Mouse (Mus musculus): ENCODE measurements at regions not wholly inside any gene's neighbourhood (a gene's known extent, or its start where the extent isn't known, plus 50 kb on each side); places are given as distances from the start of the nearest gene placed in this dataset.

DNA sequence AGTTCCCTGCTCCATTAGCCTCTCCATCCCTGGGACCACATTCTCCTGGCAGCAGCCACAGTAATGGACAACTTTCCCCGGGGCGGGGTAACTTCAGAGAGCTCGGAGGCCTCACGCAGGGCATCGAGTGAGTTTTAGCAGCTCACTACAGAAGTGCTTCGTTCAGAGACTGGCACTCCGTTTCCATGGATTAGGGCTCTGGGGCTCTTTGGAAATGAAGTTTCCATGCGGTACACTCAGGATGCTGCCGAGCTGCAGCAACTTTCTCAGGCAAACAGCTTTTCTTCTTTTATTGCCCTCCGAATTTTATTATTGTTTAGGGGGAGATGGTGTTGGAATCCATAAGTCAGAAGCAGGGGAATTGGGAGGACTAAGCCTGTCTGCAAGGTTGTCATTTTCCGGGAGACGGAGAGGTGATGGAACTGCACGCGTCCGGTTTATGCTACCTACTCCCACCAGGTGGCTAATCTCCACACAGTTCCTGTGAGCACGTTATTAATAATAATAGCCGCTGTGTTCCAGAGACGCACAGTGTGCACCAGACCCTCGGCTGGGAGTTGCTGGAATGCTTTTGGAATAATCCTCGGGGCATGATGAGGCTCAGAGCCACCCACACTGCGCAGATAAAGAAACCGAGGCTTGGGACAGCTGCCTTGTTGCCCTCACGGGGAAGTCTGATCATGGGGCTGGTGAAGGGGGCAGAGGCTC, 460.4 kb upstream of the 3110018I06Rik start:
- DNase-seq (ENCODE audit: low spot score): no peak

DNA sequence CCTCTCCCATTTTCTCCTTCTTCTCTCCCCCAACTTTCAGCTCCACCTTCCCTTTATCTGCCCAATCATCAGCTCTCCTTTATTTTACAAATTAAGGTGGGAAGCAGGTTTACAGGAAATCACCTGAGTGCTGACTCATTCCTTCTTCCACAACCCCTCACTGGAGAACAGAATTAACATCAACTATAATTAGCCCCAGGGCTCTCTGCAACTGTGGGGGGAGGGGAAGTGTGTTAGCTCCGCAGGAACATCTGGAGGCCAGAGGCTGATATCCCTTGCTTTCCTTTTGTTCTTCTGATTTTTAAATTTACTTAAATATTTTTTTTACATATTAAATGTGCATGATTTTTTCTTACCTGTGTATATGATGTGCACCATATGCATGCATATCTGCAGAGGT, 459.4 kb upstream of the 3110018I06Rik start:
- DNase-seq (ENCODE audit: low spot score): no peak

GRCm38 (mm10) chr12:107036357-107036756, 452.1 kb upstream of the 3110018I06Rik start:
- no peak for DNase-seq (ENCODE audit: low spot score)

- DNase-seq (ENCODE audit: low spot score): no peak
These were observed 446.3 kb upstream of the 3110018I06Rik start for GRCm38 (mm10) chr12:107041927-107042652.

GRCm38 (mm10) chr12:107046496-107046895, 441.9 kb upstream of the 3110018I06Rik start:
- no peak for DNase-seq (ENCODE audit: low spot score)

DNA sequence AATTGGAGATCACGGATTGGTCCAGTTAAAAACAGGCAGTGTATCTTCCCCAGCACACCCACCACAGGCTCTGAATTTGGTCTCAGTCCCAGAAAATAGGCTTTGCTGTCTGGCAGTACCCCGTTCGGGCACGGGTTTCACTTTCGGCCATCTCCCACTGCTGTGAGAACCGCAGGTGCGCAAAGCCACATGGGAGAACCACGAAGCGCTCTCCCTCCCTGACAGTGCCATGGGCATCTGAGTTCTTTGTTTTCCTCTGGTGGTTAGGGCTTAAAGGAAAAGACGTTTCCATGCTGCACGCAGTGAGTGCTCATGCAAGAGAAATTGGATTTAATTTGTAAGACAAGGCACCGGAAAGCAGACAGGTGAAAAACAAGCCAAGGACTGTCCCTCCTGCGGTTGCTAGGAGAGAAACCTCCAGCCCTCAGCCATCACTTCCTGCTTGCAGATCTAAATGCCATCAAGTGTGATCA, 441.3 kb upstream of the 3110018I06Rik start:
- DNase-seq (ENCODE audit: low spot score): no peak

- no peak for DNase-seq (ENCODE audit: low spot score)
These were observed 437.4 kb upstream of the 3110018I06Rik start for GRCm38 (mm10) chr12:107050891-107051635.

- no peak for DNase-seq (ENCODE audit: low spot score)
These were observed 436.3 kb upstream of the 3110018I06Rik start for GRCm38 (mm10) chr12:107052136-107052535.

DNA sequence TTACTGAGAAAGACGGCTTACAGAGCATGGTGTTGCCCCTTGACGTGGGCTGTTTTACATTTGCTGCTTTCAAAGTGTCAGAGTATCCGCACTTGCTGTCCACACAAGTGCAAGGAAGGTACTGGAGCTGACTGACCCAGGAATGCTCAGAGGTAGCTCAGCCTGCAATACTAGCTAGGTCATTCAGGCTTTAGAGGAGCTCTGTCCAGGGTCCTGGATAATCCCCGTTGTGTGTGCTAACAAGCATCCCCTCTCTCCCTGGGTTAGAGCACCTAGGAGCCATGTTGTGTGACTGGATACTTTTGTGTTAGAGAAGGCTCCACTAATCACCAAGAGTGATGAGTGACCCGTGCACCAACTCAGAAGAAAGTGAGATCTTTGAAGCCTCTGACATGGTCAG, 431.9 kb upstream of the 3110018I06Rik start:
- DNase-seq (ENCODE audit: low spot score): no peak

- no peak for DNase-seq (ENCODE audit: low spot score)
These were observed 427.9 kb upstream of the 3110018I06Rik start for GRCm38 (mm10) chr12:107060514-107060913.

GRCm38 (mm10) chr12:107067346-107067745, 421.1 kb upstream of the 3110018I06Rik start:
- no peak for DNase-seq (ENCODE audit: low spot score)

- no peak for DNase-seq (ENCODE audit: low spot score)
These were observed 405.9 kb upstream of the 3110018I06Rik start for GRCm38 (mm10) chr12:107082541-107082940.

GRCm38 (mm10) chr12:107085058-107085905, 403.1 kb upstream of the 3110018I06Rik start:
- DNase-seq (ENCODE audit: low spot score): no peak

- peak; percentile 71 for DNase-seq (ENCODE audit: low spot score)
These were observed 402.4 kb upstream of the 3110018I06Rik start for GRCm38 (mm10) chr12:107085906-107086655.

- DNase-seq (ENCODE audit: low spot score): no peak
These were observed 396.3 kb upstream of the 3110018I06Rik start for GRCm38 (mm10) chr12:107092151-107092550.

- no peak for DNase-seq (ENCODE audit: low spot score)
These were observed 395.1 kb upstream of the 3110018I06Rik start for GRCm38 (mm10) chr12:107093326-107093725.

DNA sequence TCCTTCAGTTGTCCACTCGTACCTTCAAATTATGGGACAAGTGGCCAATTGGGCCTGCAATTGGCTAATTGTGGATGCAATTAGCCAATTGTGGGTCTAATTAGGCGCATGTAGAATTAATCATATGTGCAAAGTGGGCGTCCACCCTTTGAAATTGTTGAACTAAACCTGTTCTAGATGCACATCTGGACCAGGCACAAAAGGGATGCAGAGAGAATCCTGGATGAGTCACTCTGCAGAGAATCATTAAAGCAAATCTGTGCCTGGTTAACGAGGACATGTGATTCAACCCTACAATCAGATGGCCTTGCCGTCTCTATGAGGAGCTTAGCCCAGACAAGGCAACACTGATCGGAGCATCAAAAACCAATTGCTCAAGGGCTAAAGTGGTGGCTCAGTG, 393.0 kb upstream of the 3110018I06Rik start:
- DNase-seq (ENCODE audit: low spot score): no peak

- no peak for DNase-seq (ENCODE audit: low spot score)
These were observed 383.9 kb upstream of the 3110018I06Rik start for GRCm38 (mm10) chr12:107104570-107104969.

GRCm38 (mm10) chr12:107105017-107105416, 383.4 kb upstream of the 3110018I06Rik start:
- no peak for DNase-seq (ENCODE audit: low spot score)

GRCm38 (mm10) chr12:107111908-107112770, 376.3 kb upstream of the 3110018I06Rik start:
- no peak for DNase-seq (ENCODE audit: low spot score)
